In genomic region chr16:47475441-47476081, GRCm38 (mm10) we compare ENCODE assay signal across 18 mouse cellular contexts.
DNase-seq lines count a peak whose midpoint lies in the region; ATAC-seq lines count a peak whose summit lies in the region.
"Had no signal": no experiment of that assay in that cellular context is flagged by ENCODE, and none has a peak within 500 bp of the region (broad histone marks: within the 10 kb centered on the region; RNA-seq: fewer than 3 reads in every experiment).

No protein-coding gene starts in this region.

- no peaks in the 10 kb centered on the region for H3K9me3 ChIP-seq in hindbrain, embryonic 16.5 days (ENCODE audit: control insufficient read depth, low read length)
- H3K9me3 ChIP-seq in midbrain, embryonic 16.5 days (replicated peaks; ENCODE audit: control insufficient read depth, low read length, poor library complexity, severe bottlenecking), result no peaks in the 10 kb centered on the region
- H3K9me3 ChIP-seq: embryonic facial prominence, embryonic 12.5 days; G1E had no signal

- H3K9ac ChIP-seq in hindbrain, embryonic 16.5 days (ENCODE audit: low read depth, low read length), result no peak overlapping the region
- no peak overlapping the region for H3K9ac ChIP-seq in midbrain, embryonic 16.5 days (ENCODE audit: low read depth, low read length)
- H3K9ac ChIP-seq: embryonic facial prominence, embryonic 12.5 days had no signal

- H3K4me2 ChIP-seq in hindbrain, embryonic 16.5 days (ENCODE audit: low read length), result peak overlapping the region; percentile 43
- peak overlapping the region; percentile 31 for H3K4me2 ChIP-seq in midbrain, embryonic 16.5 days (ENCODE audit: low read length)
- H3K4me2 ChIP-seq: embryonic facial prominence, embryonic 12.5 days had no signal

- H3K27ac ChIP-seq in hindbrain, embryonic 16.5 days (ENCODE audit: low read depth, low read length), result no peak overlapping the region
- no peak overlapping the region for H3K27ac ChIP-seq in midbrain, embryonic 16.5 days (ENCODE audit: low read length)
- H3K27ac ChIP-seq: embryonic facial prominence, embryonic 12.5 days; gastrocnemius, adult 2 months; heart, adult 2 months had no signal

- H3K4me1 ChIP-seq in hindbrain, embryonic 16.5 days (ENCODE audit: control insufficient read depth, insufficient read depth, low read depth, low read length), result peaks cover 4% of the 10 kb centered on the region
- H3K4me1 ChIP-seq in midbrain, embryonic 16.5 days (ENCODE audit: control insufficient read depth, insufficient read depth, low read length), result 0 out of 2 replicates have a peak, but pooled peaks cover 4% of the 10 kb centered on the region
- H3K4me1 ChIP-seq: embryonic facial prominence, embryonic 12.5 days had no signal

- intact Hi-C loops in heart, postnatal 10 days (cut with DNase I), result no loop called here

- H3K36me3 ChIP-seq in hindbrain, embryonic 16.5 days (ENCODE audit: control insufficient read depth, insufficient read depth, low read length), result no peaks in the 10 kb centered on the region
- no peaks in the 10 kb centered on the region for H3K36me3 ChIP-seq in midbrain, embryonic 16.5 days (ENCODE audit: control insufficient read depth, insufficient read depth, low read length)
- H3K36me3 ChIP-seq: embryonic facial prominence, embryonic 12.5 days; G1E had no signal

- H3K4me3 ChIP-seq in hindbrain, embryonic 16.5 days (ENCODE audit: low read length), result no peak overlapping the region
- no peak overlapping the region for H3K4me3 ChIP-seq in midbrain, embryonic 16.5 days (ENCODE audit: low read depth, low read length)
- H3K4me3 ChIP-seq: embryonic facial prominence, embryonic 12.5 days; gastrocnemius, adult 2 months; heart, adult 2 months had no signal

- DNase-seq in Muller cell, postnatal 12 days (ENCODE audit: inconsistent ontology term), result peak; percentile 82
- peak; percentile 56 for DNase-seq in embryo, embryonic 10.5 days (ENCODE audit: low spot score)
- no peak for DNase-seq in spleen, adult 12 weeks (ENCODE audit: low spot score)
- DNase-seq in heart, postnatal 10 days, result no peak
- no peak for DNase-seq in thymus, postnatal 14 days
- DNase-seq: adrenal gland, postnatal 10 days; cerebellum, adult 9-10 months; gastrocnemius, adult 2 months; heart, adult 2 months; kidney, postnatal 10 days; layer of hippocampus, postnatal 36 days; thymus, postnatal 36 days had no signal

- peak; percentile 74 for ATAC-seq in hindbrain, embryonic 16.5 days
- ATAC-seq in midbrain, embryonic 16.5 days, result no peak
- ATAC-seq in activated CD4-positive, CD25-positive, alpha-beta regulatory T cell, adult 4 months, result no peak
- ATAC-seq: intestine, postnatal 0 days had no signal

- WGBS in hindbrain, embryonic 16.5 days, result 16% methylated on average over 9 of the region's 9 CpGs
- WGBS in midbrain, embryonic 16.5 days, result 18% methylated on average over 9 of the region's 9 CpGs

- no peaks in the 10 kb centered on the region for H3K27me3 ChIP-seq in hindbrain, embryonic 16.5 days (replicated peaks; ENCODE audit: control insufficient read depth, insufficient read depth, low read length)
- no peaks in the 10 kb centered on the region for H3K27me3 ChIP-seq in midbrain, embryonic 16.5 days (ENCODE audit: control insufficient read depth, insufficient read depth, low read depth, low read length)
- H3K27me3 ChIP-seq: embryonic facial prominence, embryonic 12.5 days had no signal

Comparison
In these comparisons a context has a peak if more than half of its experiments do, and no peak if none do; other contexts are left out.
1. DNase-seq: peak in Muller cell, postnatal 12 days (single experiment) and embryo, embryonic 10.5 days (single experiment); none in spleen, adult 12 weeks (single experiment), heart, postnatal 10 days (0 of 2) and thymus, postnatal 14 days (single experiment).